Mouse (Mus musculus): Measurements from ENCODE around the gene Tiparp.

- TF ChIP-seq POLR2A (IDR thresholded peaks at IDR 0.05; ENCODE audit: insufficient read depth, low read length) (no peak), CTCF (IDR thresholded peaks at IDR 0.05; ENCODE audit: low read depth, low read length) (no peak)
Observed at GRCm38 (mm10) chr3:65585823-65586482, 57.7 kb downstream of the Tiparp start.
